1 mouse cellular context compared by ENCODE assay signal in genomic region chr11:115427482-115428331, GRCm38 (mm10).
TF ChIP-seq lines count a peak whose summit lies in the region.

No protein-coding gene starts in this region.

TF ChIP-seq in myocyte, 11 proteins besides CTCF, POLR2A, EP300 and RAD21:
- TF ChIP-seq E2F4 (IDR thresholded peaks at IDR 0.05; ENCODE audit: insufficient read depth): no peak
- peak in 1 of 3 experiments; percentile 10 for TF ChIP-seq MYOD1 (IDR thresholded peaks at IDR 0.05; ENCODE audit: control insufficient read depth in 1 of 3, insufficient read length in 2 of 3, low read depth in 2 of 3)
